Mouse (Mus musculus) spleen, adult 12 weeks (tissue): ENCODE results near the gene Wdr70.

Experiments
- DNase-seq: peaks from one replicate; pipeline ENCODE4 v3.0.0; 2022; ENCODE audit warnings: low spot score

The Wdr70 gene

DNA sequence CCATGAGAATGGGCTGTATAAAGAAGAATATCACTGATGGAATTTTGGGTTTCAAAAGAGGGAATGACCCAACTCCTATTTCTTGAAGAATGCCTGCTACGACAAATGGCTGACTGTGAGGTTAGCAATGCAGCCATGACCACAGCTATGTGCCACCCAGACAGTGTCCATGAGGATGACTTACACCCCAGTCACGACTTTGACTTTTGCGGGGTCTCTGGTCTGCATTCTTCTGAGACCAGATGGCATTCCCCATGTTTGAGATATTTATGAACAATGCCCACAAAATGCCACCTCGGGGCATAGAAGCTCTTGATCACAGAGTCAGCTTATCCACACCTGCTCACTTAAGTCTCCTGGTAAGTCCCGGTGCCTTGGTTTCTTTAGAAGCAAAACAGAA is 236.1 kb downstream of the Wdr70 start:
- no peak for DNase-seq

- DNase-seq = no peak
Observed at GRCm38 (mm10) chr15:7858841-7859240, 240.2 kb downstream of the Wdr70 start.

DNA sequence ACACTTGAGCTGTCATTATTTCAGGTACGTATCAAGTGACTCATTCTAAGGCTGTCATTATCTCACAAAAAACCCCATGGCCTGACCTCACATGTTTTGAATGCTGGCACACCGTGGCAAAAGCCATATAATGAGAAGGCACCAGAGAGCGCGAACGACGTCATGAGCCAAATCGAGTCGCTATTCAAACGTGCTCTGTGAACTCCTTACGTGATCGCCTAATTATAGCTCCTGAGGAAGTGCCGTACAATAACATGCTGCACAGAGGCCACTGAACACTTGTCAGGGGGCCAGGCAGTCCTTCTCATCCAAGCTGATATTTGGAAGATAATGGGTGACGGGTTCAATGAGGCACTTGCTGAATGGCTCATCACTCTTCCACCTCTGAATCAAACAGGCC is 241.6 kb downstream of the Wdr70 start:
- no peak for DNase-seq

GRCm38 (mm10) chr15:7842398-7842797 is 256.6 kb downstream of the Wdr70 start:
- DNase-seq = no peak

DNA sequence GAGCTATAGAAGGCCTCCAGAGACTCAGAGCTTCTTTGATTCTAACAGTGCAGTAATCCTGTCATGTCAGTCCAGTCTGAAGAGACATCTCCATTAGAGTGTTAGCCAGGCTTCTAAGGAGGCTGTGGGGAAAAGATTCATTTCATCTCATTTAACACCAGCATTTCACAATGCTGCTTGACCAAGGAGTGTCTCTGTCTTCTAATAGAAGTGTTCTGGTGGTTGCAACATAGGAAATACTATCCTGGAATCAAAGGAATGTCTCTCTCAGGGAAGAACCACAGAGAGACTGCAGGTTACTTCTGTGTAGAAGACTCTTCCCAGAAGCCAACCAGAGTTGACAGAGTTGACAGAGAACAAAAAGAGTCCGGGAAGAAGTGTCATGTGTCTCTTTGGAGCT is 257.3 kb downstream of the Wdr70 start:
- no peak for DNase-seq

GRCm38 (mm10) chr15:7838921-7839309 is 260.1 kb downstream of the Wdr70 start:
- no peak for DNase-seq

DNA sequence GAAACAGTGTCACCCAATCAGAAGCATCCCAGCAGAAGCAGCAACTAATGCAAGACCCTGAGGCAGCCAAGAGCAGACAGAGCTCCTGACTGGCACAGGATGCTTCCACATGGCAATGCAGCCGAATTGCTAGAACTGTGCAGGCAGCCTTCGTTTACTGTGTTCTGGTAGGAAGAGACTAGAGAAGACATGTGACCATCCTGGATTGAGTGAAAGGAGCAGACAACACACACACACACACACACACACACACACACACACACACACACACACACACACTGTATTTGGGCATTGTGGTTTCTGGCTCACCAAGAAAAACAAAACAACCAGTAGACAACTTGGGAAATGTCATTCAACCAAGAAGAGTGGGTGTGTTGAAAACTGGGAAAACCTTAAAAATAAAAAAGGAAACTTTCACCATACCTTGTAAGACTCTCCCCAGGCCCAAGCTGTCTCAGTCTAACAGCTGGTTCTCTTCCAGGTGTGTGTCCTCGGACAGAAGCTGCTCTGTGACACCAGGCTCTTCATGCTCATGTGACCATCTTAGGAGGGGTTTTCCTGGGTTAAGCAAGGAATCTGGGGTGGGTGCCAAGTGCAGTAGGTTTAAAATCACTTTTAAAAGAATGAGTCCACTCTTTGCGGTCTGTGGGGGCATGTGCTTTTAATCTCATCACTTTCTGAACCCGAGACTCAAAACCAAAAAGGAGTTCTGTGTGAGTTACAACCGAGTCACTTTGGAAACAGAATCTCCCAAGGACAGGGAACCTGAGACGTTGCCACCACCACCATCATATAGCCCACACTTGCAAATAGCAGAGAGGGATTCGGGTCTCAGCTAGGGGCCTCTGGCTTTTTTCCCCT is 260.7 kb downstream of the Wdr70 start:
- no peak for DNase-seq

DNA sequence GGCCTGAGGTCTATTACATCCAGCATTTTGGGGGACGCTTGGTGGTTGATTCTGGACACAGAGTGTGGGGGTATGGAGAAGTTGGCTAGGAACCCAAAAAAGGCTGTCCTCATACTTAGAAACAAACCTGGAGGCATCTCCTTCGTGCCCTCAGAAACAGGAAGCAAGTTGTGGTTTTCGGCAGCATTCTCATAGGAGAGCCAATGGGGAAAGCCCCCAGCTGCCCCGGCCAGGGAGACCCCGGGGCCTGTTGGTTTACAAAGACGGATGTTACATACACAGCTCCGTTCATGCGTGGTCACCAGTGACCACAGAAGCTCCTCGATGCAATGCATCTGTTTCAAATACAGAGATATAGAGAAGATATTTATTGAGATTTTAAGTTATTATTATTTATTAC is 263.6 kb downstream of the Wdr70 start:
- no peak for DNase-seq

DNA sequence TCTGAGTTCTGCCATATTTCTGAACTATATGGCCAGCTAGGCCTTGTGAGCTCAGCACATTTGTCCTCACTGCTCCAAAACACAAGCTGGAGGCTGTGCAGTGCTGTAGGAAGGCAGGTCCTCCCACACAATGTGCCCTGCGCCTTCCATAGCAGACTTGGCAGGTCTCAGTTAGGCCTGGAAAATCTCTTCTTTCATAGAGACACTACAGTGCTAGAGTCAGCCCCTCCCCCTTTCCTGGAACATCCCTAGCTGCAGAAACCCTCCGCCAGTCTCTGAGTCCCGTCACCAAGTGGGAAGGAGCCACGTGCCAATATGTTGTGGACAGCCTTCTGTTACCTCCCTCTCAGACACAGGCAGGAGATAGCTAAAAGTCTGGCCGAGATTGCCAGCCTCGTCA is 273.5 kb downstream of the Wdr70 start:
- no peak for DNase-seq

GRCm38 (mm10) chr15:7823886-7824285 is 275.1 kb downstream of the Wdr70 start:
- DNase-seq = no peak
